Mouse (Mus musculus) c-Kit-positive CD71-positive TER-119-negative erythroid progenitor cells, embryonic 14.5 days (primary cell): ENCODE results near the gene Pnpla7.
A peak's percentile ranks its signal among the peaks of the same experiment; 100 is the strongest.
"Not testable (repeated sequence)": the region's sequence is repeated elsewhere in the genome, so short reads cannot be mapped to it uniquely, and the experiment has no call there.

Experiments used
- DNase-seq: peaks from one replicate; pipeline ENCODE4 v3.0.0-alpha.2; 2013; ENCODE audit warnings: low read depth

The Pnpla7 gene

GRCm38 (mm10) chr2:24975704-24976297 is at the start of gene Pnpla7:
Pnpla7 (plus strand) TSS chr2:24976033.
- DNase-seq, result peak; percentile 87

- DNase-seq, result no peak
Observed at GRCm38 (mm10) chr2:24926345-24926964, 49.4 kb upstream of the Pnpla7 start.

GRCm38 (mm10) chr2:24926965-24927358 is 48.9 kb upstream of the Pnpla7 start:
- no peak for DNase-seq

GRCm38 (mm10) chr2:24927810-24928479 is 47.9 kb upstream of the Pnpla7 start:
- no peak for DNase-seq

- no peak for DNase-seq
Observed at GRCm38 (mm10) chr2:24929119-24929518, 46.7 kb upstream of the Pnpla7 start.

- no peak for DNase-seq
Observed at GRCm38 (mm10) chr2:24929593-24929992, 46.2 kb upstream of the Pnpla7 start.

- DNase-seq, result no peak
Observed at GRCm38 (mm10) chr2:24934441-24934963, 41.3 kb upstream of the Pnpla7 start.

GRCm38 (mm10) chr2:24935057-24935796 is 40.6 kb upstream of the Pnpla7 start, which contains the start of gene Arrdc1:
Arrdc1 (minus strand) TSS chr2:24935252.
- peak; percentile 97 for DNase-seq

- no peak for DNase-seq
Observed at GRCm38 (mm10) chr2:24942092-24942491, 33.7 kb upstream of the Pnpla7 start.

GRCm38 (mm10) chr2:24944304-24944703 is 31.5 kb upstream of the Pnpla7 start:
- DNase-seq, result not testable (repeated sequence)

- peak; percentile 93 for DNase-seq
Observed at GRCm38 (mm10) chr2:24949421-24950188, 26.2 kb upstream of the Pnpla7 start, which contains the start of gene Zmynd19. Zmynd19 (plus strand) TSS chr2:24949792.

- no peak for DNase-seq
Observed at GRCm38 (mm10) chr2:24950189-24950535, 25.7 kb upstream of the Pnpla7 start.

GRCm38 (mm10) chr2:24952537-24953055 is 23.2 kb upstream of the Pnpla7 start:
- no peak for DNase-seq

- DNase-seq, result no peak
Observed at GRCm38 (mm10) chr2:24960910-24961309, 14.9 kb upstream of the Pnpla7 start.

- DNase-seq, result peak; percentile 88
Observed at GRCm38 (mm10) chr2:24962304-24963000, 13.4 kb upstream of the Pnpla7 start, which contains the start of gene Dph7. Dph7 (plus strand) TSS chr2:24962400.

GRCm38 (mm10) chr2:24970386-24970785 is 5.4 kb upstream of the Pnpla7 start:
- DNase-seq, result no peak

GRCm38 (mm10) chr2:24974452-24974851 is 1.4 kb upstream of the Pnpla7 start:
- not testable (repeated sequence) for DNase-seq

GRCm38 (mm10) chr2:24974906-24975703 is 728 bp upstream of the Pnpla7 start, which contains the start of gene Mrpl41:
Mrpl41 (minus strand) TSS chr2:24975098.
- peak; percentile 94 for DNase-seq

GRCm38 (mm10) chr2:24976960-24977359 is 1.1 kb downstream of the Pnpla7 start:
- peak; percentile 64 for DNase-seq

- no peak for DNase-seq
Observed at GRCm38 (mm10) chr2:24987762-24988161, 11.9 kb downstream of the Pnpla7 start.
